Mouse (Mus musculus) left cerebral cortex, adult 2 months (tissue): Measurements from ENCODE around the gene Lrr1. TPM values are rescaled to one million over a fixed set of nuclear protein-coding genes. Genes with fewer than 3 reads are reported as not detected.

Source experiments
- DNase-seq, 2 experiments: peaks; one replicate each; pipeline ENCODE4 v3.0.0; 2021 to 2022; ENCODE audit warnings: low spot score in 2 of 2, mixed read lengths in 1 of 2; ENCODE audit errors: extremely low spot score in 1 of 2
- H3K27ac ChIP-seq: fragments of 200-600 bp; 2 replicates; pipeline ENCODE4 v1.8.1; 2022
- H3K4me3 ChIP-seq: fragments of 200-600 bp; 2 replicates; pipeline ENCODE4 v1.8.1; 2022
- CTCF ChIP-seq: fragments of 200-600 bp; IDR thresholded peaks from 2 replicates; pipeline ENCODE4 v1.8.1; 2022; ENCODE audit warnings: antibody characterized with exemption, mild to moderate bottlenecking, moderate library complexity
- intact Hi-C: fragments of 180-260 bp; cut with DNase I; formaldehyde crosslinking; loops from one replicate; pipeline ENCODE4 v1.15.1; 2025
- long read RNA-seq, 2 experiments: library from polyadenylated mRNA; stranded (forward); transcript quantifications; one replicate each; pipeline ENCODE4 v2.0.0; 2021; ENCODE audit warnings: borderline mapping rate in 2 of 2
- total RNA-seq, 2 experiments: library from RNA; stranded (reverse); gene quantifications; 2 replicates each; pipeline ENCODE4 v1.2.3; 2021

The Lrr1 gene
- not detected for total RNA-seq
- long read RNA-seq, experiment 1, result 0 reads
- long read RNA-seq, experiment 2, result 0 reads

DNA sequence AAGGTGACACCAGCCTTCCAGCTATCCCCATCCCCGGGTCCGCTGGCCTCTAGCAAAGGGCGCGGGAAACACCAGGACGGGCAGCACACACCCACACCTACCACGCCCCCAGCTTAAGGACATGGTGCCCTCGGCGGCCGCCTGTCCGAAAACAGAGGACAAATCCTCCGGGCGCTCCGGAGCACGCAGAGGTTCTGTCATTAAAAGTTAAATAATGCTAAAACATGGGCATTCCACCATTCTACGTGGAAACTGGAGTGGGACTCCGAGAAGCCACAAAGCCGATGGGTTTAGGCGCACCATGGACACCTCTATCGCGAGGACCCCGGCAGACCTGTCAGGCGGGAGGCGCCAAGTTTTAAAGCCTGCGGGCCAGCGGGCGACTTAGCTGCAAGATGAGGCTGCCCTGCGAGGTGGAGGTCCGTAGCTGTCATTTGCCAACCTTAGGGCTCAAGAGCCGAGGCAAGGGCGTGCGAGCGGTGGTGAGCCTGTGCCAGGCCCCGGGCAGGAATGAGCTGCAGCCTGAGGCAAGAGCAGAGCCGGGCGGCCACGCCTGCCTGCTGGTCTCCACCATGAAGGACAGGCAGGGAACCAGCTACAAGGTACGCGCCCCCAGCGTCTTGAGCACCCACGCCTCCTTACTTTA, at the start of gene Lrr1:
Gene Lrr1 (plus strand): TSS at position 354 of the 646 bp plus-strand sequence.
- DNase-seq, result peak; percentile 76 to 83
- intact Hi-C loops, result no loop called here
- Histone ChIP-seq H3K4me3 (peak within 1 kb of the TSS; percentile 80), H3K27ac (peak within 1 kb of the TSS; percentile 99)
- no peak; the same call in 1 of the 2 replicates for TF ChIP-seq CTCF

DNA sequence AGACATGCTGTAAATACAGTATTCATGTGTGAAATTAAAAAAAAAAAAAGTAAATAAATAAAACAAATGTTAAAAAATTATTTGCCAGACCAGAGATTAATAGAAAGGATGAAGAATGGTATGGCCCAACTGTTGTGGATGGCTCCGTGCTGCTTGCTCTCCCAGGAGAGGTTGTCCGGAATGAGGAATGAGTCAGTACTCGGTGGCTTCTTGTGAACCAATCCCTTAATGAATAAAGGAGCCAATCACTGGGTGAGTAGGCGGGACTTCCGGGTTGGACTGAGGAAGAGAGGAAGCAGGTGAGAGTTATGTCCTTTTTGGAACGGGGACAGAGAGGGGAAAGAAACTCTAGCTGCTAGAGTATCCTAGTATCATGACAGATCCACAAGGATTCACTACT, 48.7 kb upstream of the Lrr1 start:
- Histone ChIP-seq H3K4me3 (no peak overlapping the region), H3K27ac (no peak overlapping the region)
- TF ChIP-seq CTCF, result no peak
- intact Hi-C loops, result no loop called here
- no peak for DNase-seq

DNA sequence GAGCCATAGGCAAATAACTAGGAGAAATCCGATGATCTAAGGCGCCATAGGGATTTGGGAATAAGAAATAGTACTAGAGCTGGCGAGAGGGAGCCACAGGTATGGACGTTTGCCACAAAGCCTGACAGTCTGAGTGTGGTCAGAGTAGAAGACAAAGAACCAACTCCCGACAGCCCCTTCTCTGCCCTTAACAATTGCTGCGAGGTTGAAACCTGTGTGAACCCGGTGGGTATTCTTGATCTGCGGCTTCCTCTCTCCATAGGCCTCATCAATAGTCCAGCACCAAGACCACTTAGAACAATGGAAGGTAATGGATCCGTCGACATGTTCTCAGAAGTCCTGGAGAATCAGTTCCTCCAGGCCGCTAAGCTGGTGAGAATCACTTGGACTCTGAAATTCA, 45.8 kb upstream of the Lrr1 start:
- TF ChIP-seq CTCF, result no peak
- Histone ChIP-seq H3K4me3 (no peak overlapping the region), H3K27ac (no peak overlapping the region)
- no peak for DNase-seq
- intact Hi-C loops, result no loop called here

DNA sequence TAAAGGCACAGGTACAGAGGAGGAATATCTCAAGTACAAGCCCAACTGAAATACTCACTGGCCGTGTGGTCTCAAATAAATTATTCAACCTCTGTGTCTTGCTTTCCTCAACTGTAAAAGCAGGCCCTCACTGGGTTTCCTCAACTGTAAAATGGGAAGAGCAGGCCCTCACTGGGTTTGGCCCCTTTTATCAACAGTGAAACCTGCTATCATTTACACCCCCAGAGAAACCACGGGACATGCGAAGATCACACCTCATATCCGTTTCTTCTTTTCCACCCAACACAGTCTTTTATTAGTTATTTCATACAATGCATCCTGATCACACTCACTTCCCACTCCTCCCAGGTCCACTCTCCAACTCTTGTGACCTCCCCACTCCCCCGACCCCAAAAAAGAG, 43.5 kb upstream of the Lrr1 start:
- DNase-seq, result no peak
- intact Hi-C loops, result no loop called here
- TF ChIP-seq CTCF, result no peak
- H3K4me3 ChIP-seq, result no peak overlapping the region
- H3K27ac ChIP-seq, result no peak overlapping the region

DNA sequence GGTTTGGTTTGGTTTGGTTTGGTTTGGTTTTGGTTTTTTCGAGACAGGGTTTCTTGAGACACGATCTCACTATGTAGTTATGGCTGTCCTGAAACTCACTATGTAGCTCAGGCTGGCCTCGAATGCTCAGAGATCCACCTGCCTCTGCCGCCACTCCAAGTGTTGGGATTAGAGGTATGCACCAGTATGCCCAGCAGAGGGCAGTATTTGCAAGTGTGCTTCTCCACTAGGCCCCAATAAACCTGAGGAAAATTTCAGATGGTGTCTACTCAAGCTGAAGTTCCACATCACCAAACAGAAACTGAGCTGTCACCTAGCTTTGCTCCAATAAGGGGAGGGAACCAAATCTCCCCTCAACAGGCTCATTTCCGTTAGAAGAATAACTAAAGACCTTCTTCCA, 41.4 kb upstream of the Lrr1 start:
- Histone ChIP-seq H3K4me3 (no peak overlapping the region), H3K27ac (no peak overlapping the region)
- DNase-seq, result no peak
- TF ChIP-seq CTCF, result peak; percentile 45
- intact Hi-C loops, result no loop called here

DNA sequence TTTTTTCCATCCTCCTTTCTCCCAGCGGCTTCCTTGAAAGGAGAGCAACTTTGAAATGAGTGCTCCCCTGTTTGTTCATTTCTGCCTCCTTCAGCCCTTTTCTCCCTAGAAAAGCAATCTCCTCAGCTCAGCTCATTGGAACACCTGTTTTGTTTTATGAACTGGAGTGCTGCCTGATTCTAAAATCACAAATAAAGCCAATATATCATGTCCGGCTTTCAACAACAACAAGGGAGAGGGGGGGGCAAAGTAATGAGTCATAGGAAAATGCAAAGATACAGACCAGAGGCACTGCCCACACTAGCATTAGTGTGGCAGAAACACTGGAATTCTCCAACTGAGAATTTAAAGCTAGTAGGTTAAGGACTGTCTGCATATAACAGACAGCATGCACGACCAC, 41.0 kb upstream of the Lrr1 start:
- intact Hi-C loops, result no loop called here
- DNase-seq, result no peak
- Histone ChIP-seq H3K4me3 (no peak overlapping the region), H3K27ac (no peak overlapping the region)
- no peak for TF ChIP-seq CTCF

DNA sequence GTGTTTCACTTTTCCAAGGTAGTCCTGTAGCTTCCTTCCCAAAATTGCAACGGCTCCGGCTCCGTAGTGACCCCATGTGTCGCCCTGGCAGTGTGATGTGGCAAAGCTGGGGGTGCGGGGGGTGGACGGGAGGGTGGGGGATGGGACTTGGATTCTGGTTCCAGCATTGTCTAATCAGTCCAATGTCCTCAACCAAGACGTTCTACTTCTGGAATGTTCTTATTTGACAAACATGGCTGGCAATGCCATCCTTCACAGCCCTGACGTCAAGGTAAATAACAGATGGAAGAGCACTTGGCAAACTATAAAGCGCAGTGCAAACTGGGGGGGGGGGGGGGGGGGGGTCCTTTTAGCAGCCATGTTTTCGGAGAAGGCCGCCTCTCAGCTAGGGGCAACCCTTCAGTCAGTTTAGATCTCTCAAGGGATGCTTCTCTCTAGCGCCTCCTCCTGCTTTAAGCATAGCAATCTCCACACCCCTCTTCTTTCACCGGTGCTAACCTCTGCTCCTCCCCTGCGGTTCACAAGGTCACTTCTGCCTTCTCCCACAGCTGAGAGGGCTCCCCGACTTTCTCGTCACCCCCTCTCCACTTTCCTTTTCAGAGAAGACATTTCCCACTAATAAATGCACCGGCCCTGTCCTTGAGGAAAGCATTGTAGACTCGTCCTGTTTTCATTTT, 38.8 kb upstream of the Lrr1 start:
- intact Hi-C loops, result no loop called here
- no peak for TF ChIP-seq CTCF
- Histone ChIP-seq H3K27ac (no peak overlapping the region), H3K4me3 (no peak overlapping the region)
- no peak for DNase-seq

DNA sequence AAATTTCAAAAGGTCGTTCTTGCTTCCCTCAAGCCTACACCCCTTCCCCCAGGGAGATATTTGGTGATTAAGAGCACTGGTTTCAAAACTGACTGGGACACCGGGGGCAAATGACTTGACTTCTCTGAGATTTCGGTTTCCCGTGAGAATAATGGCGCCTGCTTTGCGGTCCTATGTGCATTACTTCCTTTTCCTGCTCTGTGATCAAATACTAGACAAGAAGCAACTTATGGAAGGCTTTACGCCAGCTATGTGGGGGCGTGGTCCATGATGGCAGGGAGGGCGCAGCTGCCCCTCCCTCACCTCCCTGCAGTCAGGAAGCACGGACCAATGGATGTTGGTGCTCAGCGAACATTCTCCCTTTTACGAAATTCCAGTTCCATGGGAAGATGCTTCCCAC, 38.1 kb upstream of the Lrr1 start:
- DNase-seq, result no peak
- Histone ChIP-seq H3K4me3 (no peak overlapping the region), H3K27ac (no peak overlapping the region)
- no peak for TF ChIP-seq CTCF
- intact Hi-C loops, result no loop called here

DNA sequence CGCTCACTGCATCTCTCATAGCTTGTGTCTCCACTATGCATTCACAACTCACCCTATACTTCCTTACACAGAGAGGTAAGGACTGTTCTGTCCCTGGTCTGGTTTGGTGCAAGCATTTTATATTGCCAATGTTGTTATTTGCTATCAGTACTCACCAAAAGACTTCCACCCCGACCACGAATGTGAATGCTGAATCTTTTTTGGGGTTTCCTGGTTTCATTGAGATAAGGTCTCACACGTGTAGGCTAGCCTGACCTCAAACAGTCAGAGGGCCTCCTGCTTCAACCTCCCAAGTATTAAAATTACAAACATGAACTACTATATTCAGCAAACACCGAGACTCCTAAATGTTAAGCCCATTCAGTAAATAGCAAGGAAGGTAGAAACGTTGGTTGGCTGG, 37.3 kb upstream of the Lrr1 start:
- Histone ChIP-seq H3K4me3 (no peak overlapping the region), H3K27ac (no peak overlapping the region)
- TF ChIP-seq CTCF, result no peak
- intact Hi-C loops, result no loop called here
- DNase-seq, result no peak

DNA sequence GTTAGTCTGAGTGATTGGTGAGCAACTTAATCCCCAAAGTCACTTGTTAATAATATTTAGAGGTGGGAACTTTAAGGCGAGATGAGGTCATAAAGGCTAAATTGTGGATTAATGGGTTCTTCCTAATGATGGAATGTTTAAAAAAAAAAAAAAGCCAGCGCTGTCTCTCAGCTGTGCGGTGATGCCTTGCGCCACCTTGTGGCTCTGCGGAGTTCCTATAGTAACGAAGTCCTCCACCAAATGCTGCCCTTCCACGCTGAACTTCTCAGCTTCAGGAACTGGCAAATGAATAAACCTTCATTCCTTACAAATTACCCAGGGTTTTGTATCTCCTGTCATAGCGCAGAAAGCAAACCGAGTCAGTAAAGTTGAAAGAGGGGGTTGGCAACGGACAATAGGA, 36.6 kb upstream of the Lrr1 start:
- intact Hi-C loops, result no loop called here
- Histone ChIP-seq H3K27ac (no peak overlapping the region), H3K4me3 (no peak overlapping the region)
- TF ChIP-seq CTCF, result peak; percentile 80
- peak; percentile 41 to 43 for DNase-seq

DNA sequence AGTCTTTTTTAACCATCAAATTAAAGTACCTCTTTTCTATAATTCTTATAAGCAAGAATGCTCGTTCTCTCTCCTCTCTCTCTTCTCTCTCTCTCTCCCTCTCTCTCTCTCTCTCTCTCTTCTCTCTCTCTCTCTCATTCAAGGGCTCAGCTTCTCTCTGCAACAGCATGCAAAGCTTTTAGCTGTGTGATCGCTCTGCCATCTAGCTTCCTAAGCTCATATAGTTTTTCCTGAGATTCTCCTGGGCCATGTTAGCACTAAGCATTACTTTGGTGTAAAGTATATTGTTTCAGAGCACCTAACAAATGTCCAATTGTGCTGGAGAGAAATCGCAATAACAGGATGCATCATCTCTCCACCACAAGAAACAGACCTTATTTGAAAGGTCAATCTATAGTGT, 29.4 kb upstream of the Lrr1 start:
- H3K4me3 ChIP-seq, result no peak overlapping the region
- no peak; the same call in 1 of the 2 replicates for TF ChIP-seq CTCF
- H3K27ac ChIP-seq, result no peak overlapping the region
- intact Hi-C loops, result no loop called here
- no peak for DNase-seq

DNA sequence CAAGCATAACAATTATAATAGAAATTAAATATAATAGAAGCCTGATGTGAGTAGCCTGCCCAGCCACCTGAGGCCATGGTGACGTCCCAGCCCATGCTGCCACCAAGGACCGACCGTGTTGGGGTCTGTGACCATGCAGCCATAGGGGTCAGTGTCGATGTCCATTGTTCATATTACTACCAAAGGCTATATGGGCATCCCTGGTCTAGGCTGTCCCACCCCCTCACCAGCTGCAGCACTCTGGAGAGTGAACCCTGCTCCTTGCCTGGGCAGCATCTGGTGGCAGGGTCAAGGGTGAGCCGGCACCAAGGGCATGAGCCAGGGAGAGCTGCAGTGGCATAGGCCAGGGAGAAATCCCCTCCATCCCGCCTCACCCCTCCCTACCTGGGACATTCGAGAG, 28.8 kb upstream of the Lrr1 start:
- no peak for DNase-seq
- Histone ChIP-seq H3K4me3 (no peak overlapping the region), H3K27ac (no peak overlapping the region)
- no peak for TF ChIP-seq CTCF
- intact Hi-C loops, result no loop called here

DNA sequence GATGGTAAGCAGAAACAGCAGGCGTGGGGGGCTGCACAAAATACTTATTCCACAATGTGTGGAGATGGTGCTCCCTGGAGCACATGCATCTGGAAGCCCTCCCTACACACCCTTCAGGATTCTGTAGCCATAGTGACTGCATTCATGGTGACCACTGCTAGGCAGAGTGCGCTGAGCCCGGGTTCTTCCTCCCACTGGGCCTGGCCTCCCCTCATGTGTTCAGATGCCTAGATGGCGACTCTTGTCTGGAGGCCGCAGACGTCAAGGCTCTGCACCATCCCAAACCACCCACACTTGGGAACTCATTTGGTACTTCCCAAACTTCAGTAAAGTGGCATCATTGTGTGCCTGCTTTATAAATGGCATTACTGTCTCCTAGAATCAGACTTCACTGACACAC, 25.2 kb upstream of the Lrr1 start:
- no peak overlapping the region for H3K27ac ChIP-seq
- no peak for TF ChIP-seq CTCF
- no peak overlapping the region for H3K4me3 ChIP-seq
- DNase-seq, result no peak
- intact Hi-C loops, result no loop called here
